Mouse (Mus musculus): ENCODE data around the gene Akap8l.

DNA sequence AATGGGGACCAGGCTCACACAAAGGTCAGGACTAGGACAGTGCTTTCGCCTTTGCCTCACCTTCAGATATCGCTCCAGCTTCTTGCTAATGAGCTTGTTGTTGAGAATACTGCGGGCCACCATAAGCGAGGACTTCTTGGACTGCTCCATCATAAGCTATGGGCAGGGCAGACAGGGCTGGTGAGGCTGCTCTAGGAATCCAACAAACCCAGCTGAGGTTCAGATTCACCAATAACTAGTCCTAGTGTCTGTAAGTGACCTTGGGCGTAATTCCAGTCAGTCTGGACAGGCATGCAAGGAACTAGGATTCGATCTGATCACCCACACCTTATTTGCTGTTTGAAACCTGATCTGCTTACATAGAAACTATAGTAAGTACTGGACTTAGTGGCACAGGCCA, 28.6 kb downstream of the Akap8l start:
- no peak for TF ChIP-seq MAFK (IDR thresholded peaks at IDR 0.05; ENCODE audit: insufficient read depth, low read depth, low read length)
- TF ChIP-seq ZC3H11A (IDR thresholded peaks at IDR 0.05; ENCODE audit: borderline replicate concordance, low read depth, low read length), result no peak
- TF ChIP-seq CHD2 (IDR thresholded peaks at IDR 0.05; ENCODE audit: low read depth, low read length), result no peak
- no peak for TF ChIP-seq HCFC1 (IDR thresholded peaks at IDR 0.05; ENCODE audit: borderline replicate concordance, insufficient read depth, low read length)
